Mouse (Mus musculus): ENCODE data around the gene Olfr118.
"Not testable (repeated sequence)": the region's sequence is repeated elsewhere in the genome, so short reads cannot be mapped to it uniquely, and the experiment has no call there.

Olfr118 gene

DNA sequence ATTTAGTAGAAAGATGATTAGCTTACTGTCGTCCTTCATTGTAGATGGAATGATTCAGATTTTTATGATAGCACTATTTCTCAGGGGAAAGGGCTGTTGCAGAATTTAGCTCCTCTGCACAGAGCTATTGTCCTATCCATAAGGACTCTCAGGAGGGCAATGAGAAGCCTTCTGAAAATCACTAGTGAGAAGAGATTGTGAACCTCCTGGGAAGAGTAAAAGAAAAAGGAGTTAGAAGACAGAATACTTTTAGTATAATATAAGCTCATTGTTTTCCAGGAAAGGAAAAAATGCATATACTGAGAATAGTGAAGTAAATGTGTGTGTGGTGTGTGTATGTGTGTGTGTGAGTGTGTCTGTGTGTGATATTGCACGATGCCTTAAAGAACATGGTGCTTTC is at the start of gene Olfr118:
Gene Olfr118, plus strand, starts transcription at position 301 of the 400 bp plus-strand sequence.
- DNase-seq (ENCODE audit: low spot score in 2 of 2) = no peak

GRCm38 (mm10) chr17:37627009-37627408 is 39.8 kb upstream of the Olfr118 start, which contains the start of the genes Olfr115 and Olfr116:
Gene Olfr115, minus strand, starts transcription at chr17:37627109.
Gene Olfr116, minus strand, starts transcription at chr17:37627199.
- DNase-seq (ENCODE audit: low spot score in 2 of 2) = no peak

- DNase-seq (ENCODE audit: low spot score in 2 of 2) = no peak
These were observed 3.1 kb upstream of the Olfr118 start, which contains the start of gene Olfr117 for GRCm38 (mm10) chr17:37663682-37664081. Gene Olfr117, minus strand, starts transcription at chr17:37663782.

GRCm38 (mm10) chr17:37696264-37696663 is 29.5 kb downstream of the Olfr118 start, which contains the start of gene Olfr119:
Gene Olfr119, plus strand, starts transcription at chr17:37696564.
- not testable (repeated sequence) for DNase-seq (ENCODE audit: low spot score in 2 of 2)

DNA sequence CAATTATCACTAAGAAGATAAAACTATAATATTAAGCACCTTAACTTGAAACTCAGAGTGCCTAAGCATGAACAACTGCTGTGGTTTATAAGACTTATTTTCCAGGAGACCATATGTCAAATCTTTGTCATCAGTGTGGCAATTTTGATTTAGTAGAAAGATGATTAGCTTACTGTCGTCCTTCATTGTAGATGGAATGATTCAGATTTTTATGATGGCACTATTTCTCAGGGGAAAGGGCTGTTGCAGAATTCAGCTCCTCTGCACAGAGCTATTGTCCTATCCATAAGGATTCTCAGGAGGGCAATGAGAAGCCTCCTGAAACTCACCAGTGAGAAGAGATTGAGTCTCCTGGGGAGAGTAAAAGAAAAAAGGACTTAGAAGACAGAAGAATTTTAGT is 54.7 kb downstream of the Olfr118 start, which contains the start of gene Olfr120:
Gene Olfr120, plus strand, starts transcription at position 301 of the 400 bp plus-strand sequence.
- no peak for DNase-seq (ENCODE audit: low spot score in 2 of 2)

Data from heart, adult 9 months (tissue).